Mouse (Mus musculus) heart, postnatal 36 days (tissue): ENCODE results near the gene Tsks. TPM values are rescaled to one million over a fixed set of nuclear protein-coding genes. Genes with fewer than 3 reads are reported as not detected.

Source experiments
- DNase-seq, 2 experiments: peaks; one replicate each; pipeline ENCODE4 v3.0.0; 2021 to 2022
- intact Hi-C: fragments of 180-260 bp; cut with DNase I; formaldehyde crosslinking; loops from one replicate; pipeline ENCODE4 v1.15.1; 2025
- total RNA-seq, 2 experiments: library from RNA; stranded (reverse); gene quantifications; 2 replicates each; pipeline ENCODE4 v1.2.3; 2021

The Tsks gene
- total RNA-seq = not detected

DNA sequence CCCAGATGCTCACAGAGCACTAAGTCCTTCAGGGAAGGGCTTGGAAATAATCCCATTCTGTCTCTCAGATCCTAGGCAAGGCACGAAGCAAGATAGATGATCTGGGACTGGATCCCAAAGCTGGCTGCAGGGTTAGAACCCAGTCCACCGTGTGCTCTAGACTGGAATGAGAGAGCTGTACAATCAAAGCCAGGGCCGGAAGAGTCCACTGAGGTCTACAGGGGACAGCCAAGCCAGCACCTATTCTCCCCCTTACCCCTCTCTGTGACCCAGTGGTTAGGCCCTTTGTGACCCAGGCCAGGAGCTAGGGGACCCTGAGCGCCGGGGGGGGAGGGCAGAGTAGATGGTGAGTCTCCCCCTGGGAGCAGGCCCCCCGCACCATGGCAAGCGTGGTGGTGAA is at the start of gene Tsks:
TSS of gene Tsks (plus strand) at position 301 of the 400 bp plus-strand sequence.
- intact Hi-C loops = no loop called here

GRCm38 (mm10) chr7:44894175-44894574 is 48.8 kb upstream of the Tsks start:
- no peak for DNase-seq
- intact Hi-C loops = no loop called here

More for the DNA sequence above, at the start of gene Tsks:
- DNase-seq = no peak

- intact Hi-C loops = loop anchor here (5.0 kb wide), 1 partner anchor 38 kb away; the partner anchor contains the start of gene Pnkp
- no peak for DNase-seq
These were observed 47.8 kb upstream of the Tsks start for GRCm38 (mm10) chr7:44895206-44895592.

DNA sequence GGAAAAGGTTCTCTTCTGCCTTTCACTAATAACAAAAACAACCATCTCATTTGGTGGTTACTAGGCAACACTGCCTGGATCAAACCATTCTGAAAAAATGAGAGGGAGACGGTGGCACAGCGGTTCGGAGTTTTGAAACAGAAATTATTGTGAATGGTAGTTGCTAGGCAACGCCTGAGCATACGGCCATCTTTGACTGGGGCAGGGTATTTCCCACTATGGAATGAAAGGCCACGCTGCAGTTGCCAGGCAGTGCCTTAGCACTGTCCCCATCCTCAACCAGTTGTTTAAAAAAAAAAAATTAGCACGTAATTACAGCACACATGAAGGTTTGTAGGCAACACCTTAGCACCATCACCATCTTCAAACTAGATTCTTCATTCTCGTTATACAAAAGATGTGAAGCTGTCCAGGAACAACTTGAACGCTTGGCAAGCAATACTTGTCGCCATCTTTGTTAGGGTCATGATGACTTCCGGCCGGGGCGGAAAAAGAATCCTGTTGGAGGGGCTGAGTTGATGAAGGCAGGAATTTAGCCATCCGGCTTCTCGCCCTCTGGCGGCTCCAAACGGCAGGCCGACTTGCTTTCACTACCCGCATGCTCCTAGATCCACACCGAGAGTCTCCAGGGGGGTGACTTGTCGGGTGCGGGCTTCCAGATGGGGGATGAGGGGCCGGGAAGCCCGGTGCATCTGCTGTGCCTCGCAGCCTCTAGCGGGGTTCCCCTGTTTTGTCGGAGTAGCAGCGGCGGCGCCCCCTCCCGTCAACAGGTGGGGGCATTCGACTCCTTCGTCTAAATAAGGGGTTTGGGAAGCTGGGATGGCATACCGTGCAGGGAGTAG is 47.2 kb upstream of the Tsks start, which contains the start of gene Fuz:
TSS of gene Fuz (plus strand) at position 487 of the 842 bp plus-strand sequence.
- intact Hi-C loops = loop anchor here (5.0 kb wide), 1 partner anchor 39 kb away; the partner anchor contains the start of gene Pnkp
- peak; percentile 88 to 90 for DNase-seq

DNA sequence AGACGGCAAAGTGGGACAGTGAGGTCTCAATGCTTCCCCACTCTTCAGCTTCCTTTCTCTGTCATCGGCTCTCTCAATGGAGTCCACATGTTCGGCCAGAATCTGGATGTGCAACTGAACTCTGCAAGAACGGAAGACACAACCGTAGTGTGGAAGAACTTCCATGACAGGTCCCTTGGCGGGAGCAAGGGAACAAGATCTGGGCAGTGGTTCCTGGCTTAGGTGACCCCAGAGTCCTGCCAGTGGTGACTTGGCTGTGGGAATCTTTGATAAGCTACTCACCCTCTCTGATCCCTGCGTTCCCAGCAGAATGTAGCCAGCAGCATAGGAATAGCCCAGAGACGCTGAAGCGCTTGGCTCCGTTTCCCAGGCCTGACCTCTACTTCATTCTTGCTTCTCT is 46.5 kb upstream of the Tsks start:
- DNase-seq = peak in 1 of 2 experiments; percentile 39
- intact Hi-C loops = loop anchor here (5.0 kb wide), 1 partner anchor 39 kb away; the partner anchor contains the start of gene Pnkp

- intact Hi-C loops = loop anchor here (5.0 kb wide), 1 partner anchor 41 kb away; the partner anchor contains the start of gene Pnkp
- DNase-seq = no peak
These were observed 44.4 kb upstream of the Tsks start for GRCm38 (mm10) chr7:44898607-44899006.

DNA sequence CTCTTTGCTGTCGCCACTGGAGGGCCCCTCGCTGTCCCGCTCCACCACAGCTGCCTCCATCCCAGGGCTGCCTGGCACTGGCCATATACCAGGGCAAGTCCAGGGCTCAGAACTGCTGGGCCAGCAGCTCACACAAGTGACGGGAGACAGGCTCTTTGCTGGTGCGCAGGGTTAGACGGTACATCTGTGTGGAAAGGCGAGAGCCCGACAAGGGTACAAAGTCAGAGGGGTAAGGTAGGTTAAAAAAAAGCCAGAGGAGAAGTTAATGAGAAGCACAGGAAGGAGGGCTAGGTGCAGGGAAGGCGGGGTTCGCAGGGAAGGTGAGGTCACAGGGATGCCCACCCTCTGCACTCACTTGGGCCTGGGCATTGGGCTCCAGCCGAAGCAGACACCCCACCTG is 42.4 kb upstream of the Tsks start:
- no peak for DNase-seq
- intact Hi-C loops = loop anchor here (2.0 kb wide), 2 partner anchors 26 to 58 kb away; no protein-coding TSS in a partner anchor

GRCm38 (mm10) chr7:44901230-44901722 is 41.7 kb upstream of the Tsks start:
- no peak for DNase-seq
- intact Hi-C loops = loop anchor here (2.0 kb wide), 2 partner anchors 26 to 58 kb away; no protein-coding TSS in a partner anchor

DNA sequence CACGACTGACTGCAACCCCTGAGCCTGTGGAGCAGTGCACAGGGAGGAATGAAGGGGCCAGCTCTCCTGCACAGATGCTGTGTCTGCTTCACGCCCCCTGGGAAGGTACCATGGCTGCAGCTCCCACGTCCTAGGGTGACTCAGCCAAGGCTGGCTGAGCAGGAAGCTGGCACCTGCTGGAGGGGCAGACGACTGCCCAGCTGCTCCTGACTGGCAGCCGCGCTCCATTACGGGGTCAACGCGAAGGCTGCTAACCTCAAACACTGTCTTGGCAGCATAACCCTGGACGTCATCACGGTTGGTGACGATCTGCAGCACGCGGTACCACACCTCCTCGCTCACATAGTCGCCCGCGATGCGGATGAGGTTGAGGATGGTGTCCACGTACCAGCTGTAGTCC is 37.6 kb upstream of the Tsks start:
- intact Hi-C loops = no loop called here
- DNase-seq = no peak

GRCm38 (mm10) chr7:44908706-44909476 is 34.1 kb upstream of the Tsks start:
- intact Hi-C loops = no loop called here
- DNase-seq = no peak

GRCm38 (mm10) chr7:44914396-44914795 is 28.6 kb upstream of the Tsks start:
- no peak for DNase-seq
- intact Hi-C loops = no loop called here

GRCm38 (mm10) chr7:44915314-44915713 is 27.7 kb upstream of the Tsks start:
- intact Hi-C loops = no loop called here
- no peak for DNase-seq

DNA sequence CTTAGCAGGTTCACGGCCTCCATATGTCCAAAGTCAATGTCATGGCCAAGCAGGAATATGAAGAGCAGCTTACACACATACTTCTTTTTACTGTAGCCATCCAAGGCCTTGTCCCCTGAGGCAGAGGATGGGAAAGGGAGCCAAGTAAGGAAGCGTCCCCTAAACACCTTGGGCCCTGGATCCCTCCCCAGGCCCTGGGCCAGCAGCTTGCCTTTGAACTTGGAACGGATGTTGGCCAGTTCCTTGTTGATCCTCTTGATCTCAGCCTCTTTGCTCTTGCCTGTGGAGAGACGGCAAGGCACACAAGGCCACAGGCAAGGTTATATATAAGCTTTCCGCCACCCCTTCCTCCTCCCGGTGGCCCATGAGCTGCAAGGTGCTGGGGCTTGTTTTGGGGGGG is 26.8 kb upstream of the Tsks start:
- intact Hi-C loops = no loop called here
- no peak for DNase-seq

DNA sequence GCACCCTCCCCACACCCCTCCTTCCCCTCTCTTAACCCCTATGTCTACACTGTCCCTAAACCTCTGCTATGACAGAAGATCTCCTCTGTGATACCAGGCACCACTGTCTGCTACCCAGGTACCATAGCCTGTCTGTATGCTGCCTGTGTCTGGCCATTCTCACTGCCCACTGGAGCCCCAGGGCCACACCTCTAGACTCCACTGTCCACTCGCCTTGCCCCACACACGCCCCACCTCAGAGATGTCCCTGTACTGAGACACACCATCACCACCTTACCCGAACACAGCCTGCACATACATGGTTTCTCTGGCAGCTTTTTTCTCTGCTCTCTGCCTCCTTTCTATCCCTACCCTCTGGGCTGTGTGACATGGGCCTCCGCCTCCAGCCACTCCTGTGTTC is 26.1 kb upstream of the Tsks start:
- intact Hi-C loops = no loop called here
- no peak for DNase-seq

DNA sequence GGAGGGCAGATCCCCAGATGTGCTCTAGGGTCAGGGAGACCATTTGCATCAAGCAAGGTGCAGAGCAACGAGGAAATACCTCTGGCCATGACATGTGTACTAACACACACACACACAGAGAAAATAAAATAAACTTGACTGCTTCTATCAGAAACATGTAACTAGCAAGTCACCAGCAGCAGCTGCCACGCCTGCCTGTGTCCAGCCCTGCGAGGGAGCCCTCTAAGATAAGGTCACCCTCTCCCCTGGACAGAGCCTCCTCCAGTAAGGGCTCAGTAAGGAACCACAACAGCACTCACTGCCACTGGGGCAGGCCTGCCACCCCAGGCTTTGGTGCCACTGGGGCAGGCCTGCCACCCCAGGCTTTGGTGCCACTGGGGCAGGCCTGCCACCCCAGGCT is 24.8 kb upstream of the Tsks start:
- no peak for DNase-seq
- intact Hi-C loops = no loop called here

DNA sequence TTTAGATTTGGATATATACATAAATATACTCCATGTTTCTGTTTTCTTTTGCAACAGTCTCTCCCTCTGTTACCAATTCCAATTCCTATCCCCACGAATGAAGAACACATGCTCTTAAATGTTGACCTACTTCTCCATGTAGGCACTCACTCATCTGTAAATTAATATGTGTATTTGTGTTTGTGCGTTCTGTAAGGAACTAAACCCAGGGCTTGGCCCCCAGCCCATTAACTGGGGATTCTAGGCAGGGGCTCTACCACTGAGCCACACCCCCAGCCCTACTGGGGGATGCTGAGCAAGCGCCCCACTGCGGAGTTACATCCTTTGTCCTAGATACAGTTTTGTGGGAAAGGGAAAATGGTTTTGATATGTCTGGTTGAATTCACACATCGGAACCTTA is 23.9 kb upstream of the Tsks start:
- no peak for DNase-seq
- intact Hi-C loops = no loop called here

DNA sequence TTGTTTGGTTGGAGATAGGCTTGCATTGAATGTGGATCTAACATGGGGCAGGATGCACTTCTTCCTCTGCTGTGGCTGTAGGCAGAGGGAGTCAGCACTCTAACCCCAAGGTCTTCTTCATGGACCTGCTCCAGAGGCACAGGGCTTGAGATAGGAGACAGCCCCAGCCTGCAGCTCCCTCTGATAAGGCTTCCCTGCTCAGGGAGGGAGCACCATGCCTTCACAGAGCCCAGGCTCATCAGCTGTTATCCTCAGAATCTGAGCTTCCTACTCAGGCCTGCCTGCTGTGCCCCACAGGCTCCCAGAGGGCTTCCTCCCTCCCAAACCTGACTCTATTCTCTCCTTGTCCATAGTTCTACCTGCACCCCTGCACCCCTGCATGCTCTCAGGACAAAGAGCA is 20.5 kb upstream of the Tsks start:
- intact Hi-C loops = no loop called here
- no peak for DNase-seq

- DNase-seq = no peak
- intact Hi-C loops = no loop called here
These were observed 17.5 kb upstream of the Tsks start for GRCm38 (mm10) chr7:44925468-44925867.

DNA sequence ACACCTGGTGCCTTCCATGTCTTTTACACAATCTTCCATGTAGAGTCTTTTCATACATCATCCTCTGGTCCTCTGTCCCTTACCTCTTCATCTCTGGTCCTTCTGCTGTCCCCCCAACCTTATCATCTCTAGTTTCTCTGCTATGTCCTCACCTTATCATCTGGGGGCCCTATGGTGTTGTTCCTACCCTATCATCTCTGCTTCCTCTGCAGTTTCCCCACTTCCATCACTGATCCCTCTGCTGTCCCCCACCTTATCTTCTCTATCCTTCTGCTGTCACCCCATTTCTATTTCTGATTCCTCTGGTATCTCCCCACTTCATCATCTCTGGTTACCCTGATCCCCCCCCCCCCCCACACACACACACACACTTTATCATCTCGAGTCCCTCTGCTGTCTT is 14.4 kb upstream of the Tsks start:
- intact Hi-C loops = no loop called here
- no peak for DNase-seq

GRCm38 (mm10) chr7:44929204-44930151 is 13.5 kb upstream of the Tsks start, which contains the start of gene Ap2a1:
Gene Ap2a1, minus strand, starts transcription at chr7:44929496.
- peak; percentile 97 for DNase-seq
- intact Hi-C loops = loop anchor here (1.0 kb wide), 1 partner anchor 23 kb away; no protein-coding TSS in a partner anchor
